In the genomic region with DNA sequence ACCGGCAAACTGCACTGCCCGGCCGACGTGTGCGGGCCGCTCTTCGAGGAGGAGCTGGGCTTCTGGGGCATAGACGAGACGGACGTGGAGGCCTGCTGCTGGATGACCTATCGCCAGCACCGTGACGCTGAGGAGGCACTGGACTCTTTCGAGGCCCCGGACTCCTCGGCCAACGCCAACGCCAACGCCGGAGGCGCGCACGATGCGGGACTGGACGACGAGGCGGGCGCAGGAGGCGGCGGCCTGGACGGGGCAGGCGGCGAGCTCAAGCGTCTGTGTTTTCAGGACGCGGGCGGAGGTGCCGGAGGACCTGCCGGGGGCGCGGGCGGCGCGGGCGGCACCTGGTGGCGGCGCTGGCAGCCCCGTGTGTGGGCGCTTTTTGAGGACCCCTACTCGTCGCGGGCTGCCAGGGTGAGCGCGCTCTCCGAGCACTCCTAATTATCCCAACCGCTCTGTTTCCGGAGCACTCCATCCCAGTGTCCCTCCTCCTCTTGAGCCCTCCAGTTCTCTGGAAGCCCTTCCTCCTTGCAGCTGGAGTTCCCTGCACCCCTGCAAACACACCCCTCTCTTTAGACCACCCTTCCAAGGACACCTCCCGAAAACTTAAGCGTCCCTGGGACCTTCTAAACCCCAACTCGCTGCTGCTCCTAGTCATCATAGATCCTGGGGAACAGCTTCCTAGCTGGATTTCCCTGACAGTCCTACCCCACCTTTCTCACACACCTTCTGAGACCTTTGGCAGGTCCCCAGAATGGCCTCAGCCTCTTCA, we compare ENCODE assay signal across 8 mouse cellular contexts. TPM values are rescaled to one million over a fixed set of nuclear protein-coding genes. Genes with fewer than 3 reads are reported as not detected.
DNase-seq lines count a peak whose midpoint lies in the region; ATAC-seq lines count a peak whose summit lies in the region.

No protein-coding gene starts in this region.

- in situ Hi-C loops in ES-E14 (cut with MboI; ENCODE audit: low sequenced_read_pairs in 2 of 2, unreplicated experiment in 2 of 2), result no loop called here

- no peak overlapping the region for H3K27ac ChIP-seq in heart, embryonic 15.5 days
- H3K27ac ChIP-seq in ES-E14 (ENCODE audit: insufficient read depth, low read depth, low read length, poor library complexity, severe bottlenecking), result no peak overlapping the region
- H3K27ac ChIP-seq in embryonic facial prominence, embryonic 11.5 days (replicated peaks; ENCODE audit: low read depth, low read length), result no peak overlapping the region
- H3K27ac ChIP-seq in kidney, embryonic 16.5 days (ENCODE audit: low read length), result no peak overlapping the region
- no peak overlapping the region for H3K27ac ChIP-seq in neural tube, embryonic 12.5 days

- WGBS in heart, embryonic 15.5 days, result under 1% methylated on average over 60 of the region's 60 CpGs
- WGBS in embryonic facial prominence, embryonic 11.5 days, result under 1% methylated on average over 58 of the region's 60 CpGs
- under 1% methylated on average over 46 of the region's 60 CpGs for WGBS in kidney, embryonic 16.5 days
- under 1% methylated on average over 60 of the region's 60 CpGs for WGBS in neural tube, embryonic 12.5 days

- H3K9ac ChIP-seq in heart, embryonic 15.5 days, result peak overlapping the region; percentile 27; the same call in 1 of the 2 replicates
- H3K9ac ChIP-seq in ES-E14 (ENCODE audit: insufficient read depth, low read depth, low read length, poor library complexity, severe bottlenecking), result peak overlapping the region; percentile 68
- peak overlapping the region; percentile 43 for H3K9ac ChIP-seq in embryonic facial prominence, embryonic 11.5 days (replicated peaks; ENCODE audit: low read length)
- 0 out of 2 replicates have a peak overlapping the region, but pooled peaks have one; percentile 60 for H3K9ac ChIP-seq in kidney, embryonic 16.5 days (replicated peaks; ENCODE audit: low read length)
- peak overlapping the region; percentile 84 for H3K9ac ChIP-seq in neural tube, embryonic 12.5 days

- peaks cover 86% of the 10 kb centered on the region for H3K27me3 ChIP-seq in heart, embryonic 15.5 days
- peaks cover 43% of the 10 kb centered on the region for H3K27me3 ChIP-seq in embryonic facial prominence, embryonic 11.5 days (ENCODE audit: control insufficient read depth, insufficient read depth, low read length)
- peaks cover 76% of the 10 kb centered on the region for H3K27me3 ChIP-seq in kidney, embryonic 16.5 days (ENCODE audit: insufficient read depth, low read length)
- peaks cover 50% of the 10 kb centered on the region for H3K27me3 ChIP-seq in neural tube, embryonic 12.5 days (replicated peaks)

- no peak for DNase-seq in heart, adult 8-10 months (ENCODE audit: low spot score)
- DNase-seq in ES-E14 (ENCODE audit: low read depth, low spot score), result no peak
- no peak for DNase-seq in embryonic facial prominence, embryonic 11.5 days (ENCODE audit: low spot score)
- no peak for DNase-seq in c-Kit-positive CD71-positive TER-119-positive erythroid progenitor cells, embryonic 14.5 days (ENCODE audit: low spot score)
- no peak for DNase-seq in retina, embryonic 14.5 days (ENCODE audit: low spot score)

- peak overlapping the region; percentile 57 for H3K4me3 ChIP-seq in heart, embryonic 15.5 days
- H3K4me3 ChIP-seq in ES-E14 (ENCODE audit: insufficient read depth in 1 of 2, low read depth in 1 of 2, low read length in 2 of 2, poor library complexity in 1 of 2, severe bottlenecking in 1 of 2), result peak overlapping the region; percentile 82 to 85
- peak overlapping the region; percentile 52 for H3K4me3 ChIP-seq in embryonic facial prominence, embryonic 11.5 days (ENCODE audit: low read depth, low read length)
- H3K4me3 ChIP-seq in kidney, embryonic 16.5 days (ENCODE audit: low read length), result peak overlapping the region; percentile 57
- H3K4me3 ChIP-seq in neural tube, embryonic 12.5 days, result peak overlapping the region; percentile 67

- H3K4me1 ChIP-seq in heart, embryonic 15.5 days (replicated peaks), result peaks cover 33% of the 10 kb centered on the region
- H3K4me1 ChIP-seq in ES-E14 (ENCODE audit: control insufficient read depth in 2 of 2, insufficient read depth in 2 of 2, low read length in 2 of 2, poor library complexity in 1 of 2), result peaks cover 4 to 27% of the 10 kb centered on the region in 2 experiments; a peak in 3 of 4 replicates
- H3K4me1 ChIP-seq in embryonic facial prominence, embryonic 11.5 days (ENCODE audit: control insufficient read depth, insufficient read depth, low read length), result peaks cover 4% of the 10 kb centered on the region
- peaks cover 32% of the 10 kb centered on the region for H3K4me1 ChIP-seq in kidney, embryonic 16.5 days (ENCODE audit: insufficient read depth, low read length)
- peaks cover 65% of the 10 kb centered on the region for H3K4me1 ChIP-seq in neural tube, embryonic 12.5 days

- H3K9me3 ChIP-seq in heart, embryonic 15.5 days (replicated peaks), result no peaks in the 10 kb centered on the region
- no peaks in the 10 kb centered on the region for H3K9me3 ChIP-seq in ES-E14 (ENCODE audit: control insufficient read depth, insufficient read depth, low read depth, low read length)
- no peaks in the 10 kb centered on the region for H3K9me3 ChIP-seq in embryonic facial prominence, embryonic 11.5 days (replicated peaks; ENCODE audit: control insufficient read depth, low read length)
- H3K9me3 ChIP-seq in kidney, embryonic 16.5 days (ENCODE audit: low read length), result no peaks in the 10 kb centered on the region
- no peaks in the 10 kb centered on the region for H3K9me3 ChIP-seq in neural tube, embryonic 12.5 days

- no peak for ATAC-seq in heart, embryonic 15.5 days (replicated peaks; ENCODE audit: insufficient number of reproducible peaks, insufficient read depth, low FRiP score, low read depth)
- no peak for ATAC-seq in embryonic facial prominence, embryonic 11.5 days (replicated peaks; ENCODE audit: insufficient number of reproducible peaks, low FRiP score, low TSS enrichment, low read depth)
- ATAC-seq in kidney, embryonic 16.5 days (ENCODE audit: low FRiP score, low TSS enrichment), result no peak
- ATAC-seq in neural tube, embryonic 12.5 days (ENCODE audit: low FRiP score, low read depth), result no peak

- H3K36me3 ChIP-seq in heart, embryonic 15.5 days, result no peaks in the 10 kb centered on the region
- peaks cover 14% of the 10 kb centered on the region for H3K36me3 ChIP-seq in ES-E14 (ENCODE audit: control insufficient read depth, insufficient read depth, low read length, poor library complexity, severe bottlenecking)
- no peaks in the 10 kb centered on the region for H3K36me3 ChIP-seq in embryonic facial prominence, embryonic 11.5 days (replicated peaks; ENCODE audit: control insufficient read depth, insufficient read depth, low read depth, low read length)
- H3K36me3 ChIP-seq in kidney, embryonic 16.5 days (ENCODE audit: insufficient read depth, low read length), result no peaks in the 10 kb centered on the region
- H3K36me3 ChIP-seq in neural tube, embryonic 12.5 days, result peaks cover 6% of the 10 kb centered on the region; the same call in 1 of the 2 replicates

- H3K4me2 ChIP-seq in heart, embryonic 15.5 days, result peak overlapping the region; percentile 94
- H3K4me2 ChIP-seq in embryonic facial prominence, embryonic 11.5 days (ENCODE audit: low read depth, low read length), result peak overlapping the region; percentile 100
- H3K4me2 ChIP-seq in kidney, embryonic 16.5 days (replicated peaks; ENCODE audit: low read depth, low read length), result peak overlapping the region; percentile 99
- H3K4me2 ChIP-seq in neural tube, embryonic 12.5 days (replicated peaks), result peak overlapping the region; percentile 99

RNA-seq across cellular contexts. Expression of a gene that starts 1.1 kb away (rescaled TPM):
- 0.11 and 0.37 TPM in 2 replicates for polyA plus RNA-seq in heart, embryonic 15.5 days (2015; fragmentation: Nextera tagmentation; extraction: Ambion mirVana)
- 1 to 10 TPM; 2.7 to 4.0 (median 2.7) TPM for total RNA-seq in heart, adult 8-10 months (2022)
- 9.5 and 12.4 TPM in 2 replicates for total RNA-seq in ES-E14 (2012; rRNA removed)
- polyA plus RNA-seq in embryonic facial prominence, embryonic 11.5 days (2014; fragmentation: Nextera tagmentation; extraction: Ambion mirVana), result 0.32 and 0.39 TPM in 2 replicates
- 0.11 and 0.14 TPM in 2 replicates for polyA plus RNA-seq in kidney, embryonic 16.5 days (2015; fragmentation: Nextera tagmentation; extraction: Ambion mirVana)
- polyA plus RNA-seq in neural tube, embryonic 12.5 days (2016; fragmentation: Nextera tagmentation; extraction: Ambion mirVana), result 2.6 and 3.7 TPM in 2 replicates

RNA-seq across cellular contexts. Expression of a gene that starts 19.4 kb away (rescaled TPM):
- polyA plus RNA-seq in heart, embryonic 15.5 days (2015; fragmentation: Nextera tagmentation; extraction: Ambion mirVana), result 1.7 and 5.7 TPM in 2 replicates
- 1 to 10 TPM in 1 of 4 experiments, under 1 TPM in 3; 0.28 to 1.9 (median 0.37) TPM for total RNA-seq in heart, adult 8-10 months (2022)
- total RNA-seq in ES-E14 (2012; rRNA removed), result 13.7 and 52.5 TPM in 2 replicates
- polyA plus RNA-seq in embryonic facial prominence, embryonic 11.5 days (2014; fragmentation: Nextera tagmentation; extraction: Ambion mirVana), result 0.70 and 0.88 TPM in 2 replicates
- 70.0 and 83.8 TPM in 2 replicates for polyA plus RNA-seq in kidney, embryonic 16.5 days (2015; fragmentation: Nextera tagmentation; extraction: Ambion mirVana)
- polyA plus RNA-seq in neural tube, embryonic 12.5 days (2016; fragmentation: Nextera tagmentation; extraction: Ambion mirVana), result 0.74 and 1.5 TPM in 2 replicates

RNA-seq across cellular contexts. Expression of a gene that starts 37.8 kb away (rescaled TPM):
- 53.2 and 64.6 TPM in 2 replicates for polyA plus RNA-seq in heart, embryonic 15.5 days (2015; fragmentation: Nextera tagmentation; extraction: Ambion mirVana)
- total RNA-seq in heart, adult 8-10 months (2022), result 10 to 100 TPM; 42.6 to 56.6 (median 45.5) TPM
- 78.5 and 144 TPM in 2 replicates for total RNA-seq in ES-E14 (2012; rRNA removed)
- polyA plus RNA-seq in embryonic facial prominence, embryonic 11.5 days (2014; fragmentation: Nextera tagmentation; extraction: Ambion mirVana), result 63.7 and 69.6 TPM in 2 replicates
- polyA plus RNA-seq in kidney, embryonic 16.5 days (2015; fragmentation: Nextera tagmentation; extraction: Ambion mirVana), result 93.1 and 94.3 TPM in 2 replicates
- 69.5 and 71.2 TPM in 2 replicates for polyA plus RNA-seq in neural tube, embryonic 12.5 days (2016; fragmentation: Nextera tagmentation; extraction: Ambion mirVana)

RNA-seq across cellular contexts. Expression of a gene that starts 42.9 kb away (rescaled TPM):
- 41.7 and 66.9 TPM in 2 replicates for polyA plus RNA-seq in heart, embryonic 15.5 days (2015; fragmentation: Nextera tagmentation; extraction: Ambion mirVana)
- 10 to 100 TPM; 13.4 to 15.9 (median 14.9) TPM for total RNA-seq in heart, adult 8-10 months (2022)
- total RNA-seq in ES-E14 (2012; rRNA removed), result 108 and 156 TPM in 2 replicates
- 56.3 and 61.4 TPM in 2 replicates for polyA plus RNA-seq in embryonic facial prominence, embryonic 11.5 days (2014; fragmentation: Nextera tagmentation; extraction: Ambion mirVana)
- polyA plus RNA-seq in kidney, embryonic 16.5 days (2015; fragmentation: Nextera tagmentation; extraction: Ambion mirVana), result 105 and 107 TPM in 2 replicates
- 65.2 and 66.4 TPM in 2 replicates for polyA plus RNA-seq in neural tube, embryonic 12.5 days (2016; fragmentation: Nextera tagmentation; extraction: Ambion mirVana)

RNA-seq across cellular contexts. Expression of a gene that starts 59.7 kb away (rescaled TPM):
- 0.59 and 5.2 TPM in 2 replicates for polyA plus RNA-seq in heart, embryonic 15.5 days (2015; fragmentation: Nextera tagmentation; extraction: Ambion mirVana)
- 1 to 10 TPM in 1 of 4 experiments, under 1 TPM in 3; 0.13 to 1.3 (median 0.27) TPM for total RNA-seq in heart, adult 8-10 months (2022)
- 0.67 and 0.90 TPM in 2 replicates for total RNA-seq in ES-E14 (2012; rRNA removed)
- not detected in 2 replicates for polyA plus RNA-seq in embryonic facial prominence, embryonic 11.5 days (2014; fragmentation: Nextera tagmentation; extraction: Ambion mirVana)
- polyA plus RNA-seq in kidney, embryonic 16.5 days (2015; fragmentation: Nextera tagmentation; extraction: Ambion mirVana), result 0.10 and 0.11 TPM in 2 replicates
- polyA plus RNA-seq in neural tube, embryonic 12.5 days (2016; fragmentation: Nextera tagmentation; extraction: Ambion mirVana), result 0.11 TPM in 1 of 2 replicates, not detected in the other

Comparison
In these comparisons a context has a peak if more than half of its experiments do, and no peak if none do; other contexts are left out.
1. H3K9ac ChIP-seq: peak in every context shown above with its lines; median percentile 84 in neural tube, embryonic 12.5 days; 68 in ES-E14; 60 in kidney, embryonic 16.5 days; 43 in embryonic facial prominence, embryonic 11.5 days; 27 in heart, embryonic 15.5 days.
2. RNA of a gene that starts 19.4 kb away (polyA plus RNA-seq): 70.0 to 83.8 TPM in kidney, embryonic 16.5 days; 1.7 to 5.7 TPM in heart, embryonic 15.5 days, 0.70 to 0.88 TPM in embryonic facial prominence, embryonic 11.5 days and 0.74 to 1.5 TPM in neural tube, embryonic 12.5 days; every median in the first group is over 10 times any median in the second.
3. Peak in every context shown above with its lines, with median percentiles within 50 percentile points of each other: H3K4me2 ChIP-seq and H3K4me3 ChIP-seq.